Mouse (Mus musculus) hindbrain, embryonic 11.5 days (tissue): ENCODE measurements around the gene Ptges2. TPM values are rescaled to one million over a fixed set of nuclear protein-coding genes. Genes with fewer than 3 reads are reported as not detected.

ENCODE experiments used
- ATAC-seq: fragments of 200-750 bp; cut with Nextera tagmentation; 2 replicates; pipeline ENCODE4 v1.8.0; 2017; ENCODE audit warnings: mild to moderate bottlenecking, moderate TSS enrichment, moderate library complexity; ENCODE audit not compliant: low FRiP score
- DNase-seq: peaks from one replicate; pipeline ENCODE4 v3.0.0-alpha.2; 2015; ENCODE audit warnings: low spot score
- H3K27ac ChIP-seq: fragments of 300-500 bp; sonication (generic); 2 replicates; pipeline ENCODE4 v1.5.1; 2014; ENCODE audit warnings: mild to moderate bottlenecking, low read depth, low read length
- H3K27me3 ChIP-seq: fragments of 300-500 bp; sonication (generic); 2 replicates; pipeline ENCODE4 v1.6.1; 2014; ENCODE audit warnings: mild to moderate bottlenecking, low read length, moderate library complexity, mixed read lengths; ENCODE audit not compliant: control insufficient read depth, insufficient read depth
- H3K36me3 ChIP-seq: fragments of 300-500 bp; sonication (generic); 2 replicates; pipeline ENCODE4 v1.6.1; 2014; ENCODE audit warnings: mild to moderate bottlenecking, low read length, moderate library complexity, mixed read lengths; ENCODE audit not compliant: control insufficient read depth, insufficient read depth
- H3K4me1 ChIP-seq: fragments of 300-500 bp; sonication (generic); replicated peaks from 2 replicates; pipeline ENCODE4 v1.6.1; 2014; ENCODE audit warnings: low read length, mixed read lengths; ENCODE audit not compliant: control insufficient read depth, insufficient read depth
- H3K4me2 ChIP-seq: fragments of 300-500 bp; sonication (generic); replicated peaks from 2 replicates; pipeline ENCODE4 v1.6.1; 2014; ENCODE audit warnings: mild to moderate bottlenecking, low read depth, low read length
- H3K4me3 ChIP-seq: fragments of 300-500 bp; sonication (generic); 2 replicates; pipeline ENCODE4 v1.5.1; 2014; ENCODE audit warnings: low read depth, low read length
- H3K9ac ChIP-seq: fragments of 300-500 bp; sonication (generic); 2 replicates; pipeline ENCODE4 v1.6.1; 2014; ENCODE audit warnings: low read depth, low read length
- H3K9me3 ChIP-seq: fragments of 300-500 bp; sonication (generic); 2 replicates; pipeline ENCODE4 v1.6.1; 2016; ENCODE audit warnings: low read length; ENCODE audit not compliant: control insufficient read depth
- WGBS: fragments of 180-500 bp; shearing (Covaris S2); extraction: QIAGEN DNeasy Blood & Tissue Kit; methylation state at CpG from one replicate; pipeline ENCODE4 v1.1.7; 2014; 5-methylcytosine and 5-hydroxymethylcytosine counted together
- polyA plus RNA-seq: library from polyadenylated mRNA; unstranded; fragments of >200 nt; fragmentation: Nextera tagmentation; extraction: Ambion mirVana; gene quantifications from 2 replicates; pipeline ENCODE4 v1.2.1, GENCODE M21; 2014

Gene Ptges2
- polyA plus RNA-seq, 1 experiment from 2014 or later, result 30.8 TPM

- peaks cover 4% of the 10 kb centered on the region; the same call in 1 of the 2 replicates for H3K4me1 ChIP-seq
- H3K4me2 ChIP-seq, result peak within 1 kb of the TSS; percentile 82
- WGBS, result 83% methylated on average over 15 of the region's 15 CpGs
- H3K9ac ChIP-seq, result peak within 1 kb of the TSS; percentile 83
- 0 out of 2 replicates have a peak, but pooled peaks cover 2% of the 10 kb centered on the region for H3K36me3 ChIP-seq
- DNase-seq (no peak), ATAC-seq (no peak)
- peak within 1 kb of the TSS; percentile 75 for H3K4me3 ChIP-seq
- H3K9me3 ChIP-seq, result no peaks in the 10 kb centered on the region
- no peaks in the 10 kb centered on the region for H3K27me3 ChIP-seq
- H3K27ac ChIP-seq, result peak within 1 kb of the TSS; percentile 79
Observed at GRCm38 (mm10) chr2:32449761-32450754, 54.4 kb downstream of the Ptges2 start, which contains the start of gene Naif1. Gene Naif1 (plus strand): TSS chr2:32450457.

DNA sequence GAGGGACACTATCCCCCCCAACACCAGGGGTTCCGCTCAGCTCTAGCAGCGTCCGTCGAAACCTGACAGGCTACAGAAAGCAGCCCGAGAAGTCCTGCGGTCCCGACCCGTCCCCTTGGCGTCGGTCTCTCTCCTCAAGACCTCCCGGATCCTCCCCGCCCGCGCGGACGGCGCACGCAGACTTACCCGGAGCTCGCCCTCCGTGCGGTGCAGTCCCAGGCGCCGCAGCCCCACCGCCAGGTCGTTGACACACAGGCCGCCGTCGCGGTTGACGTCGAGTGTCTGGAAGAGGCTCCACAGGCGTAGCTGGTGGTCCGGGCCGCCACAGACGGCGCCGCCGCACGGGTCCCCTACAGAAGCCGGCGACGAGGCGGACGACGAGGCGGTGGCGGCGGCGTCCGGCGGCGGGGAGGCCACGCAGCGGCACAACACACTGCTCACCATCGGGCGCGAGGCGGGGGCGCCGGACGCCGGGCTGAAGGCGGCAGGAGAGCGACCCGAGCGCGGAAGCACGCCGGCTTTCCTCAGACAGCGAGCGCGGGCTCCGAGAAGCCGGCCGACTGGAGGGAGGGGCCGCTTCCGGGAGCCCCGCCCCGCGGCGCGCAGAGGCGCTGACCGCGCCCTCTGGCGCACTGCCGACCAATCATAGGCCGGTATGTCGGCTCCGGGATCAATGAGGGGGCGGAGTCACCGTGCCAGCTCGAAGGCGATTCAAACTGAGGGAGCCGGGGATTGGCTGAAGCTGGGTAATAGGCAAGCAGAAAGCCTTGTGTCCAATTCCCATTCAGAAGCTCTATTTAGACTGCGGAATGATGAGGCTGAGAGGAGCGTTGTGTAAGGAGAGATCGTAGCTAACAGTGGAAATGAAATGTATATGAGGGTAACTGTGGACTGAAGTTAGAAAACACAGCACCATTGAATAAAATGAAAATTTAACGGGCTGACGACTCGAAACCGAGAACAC is 55.5 kb downstream of the Ptges2 start, which contains the start of gene Slc25a25:
Slc25a25 (minus strand) TSS at position 565 of the 964 bp plus-strand sequence.
- peak; percentile 93 for ATAC-seq
- Histone ChIP-seq H3K36me3 (0 out of 2 replicates have a peak, but pooled peaks cover 3% of the 10 kb centered on the region), H3K27ac (peak within 1 kb of the TSS; percentile 79), H3K27me3 (no peaks in the 10 kb centered on the region), H3K4me3 (peak within 1 kb of the TSS; percentile 75), H3K9ac (peak within 1 kb of the TSS; percentile 83), H3K9me3 (no peaks in the 10 kb centered on the region), H3K4me1 (peaks cover 4% of the 10 kb centered on the region; the same call in 1 of the 2 replicates), H3K4me2 (peak within 1 kb of the TSS; percentile 82)
- peak; percentile 98 for DNase-seq
- whole genome bisulfite sequencing, result under 1% methylated on average over 100 of the region's 103 CpGs

DNA sequence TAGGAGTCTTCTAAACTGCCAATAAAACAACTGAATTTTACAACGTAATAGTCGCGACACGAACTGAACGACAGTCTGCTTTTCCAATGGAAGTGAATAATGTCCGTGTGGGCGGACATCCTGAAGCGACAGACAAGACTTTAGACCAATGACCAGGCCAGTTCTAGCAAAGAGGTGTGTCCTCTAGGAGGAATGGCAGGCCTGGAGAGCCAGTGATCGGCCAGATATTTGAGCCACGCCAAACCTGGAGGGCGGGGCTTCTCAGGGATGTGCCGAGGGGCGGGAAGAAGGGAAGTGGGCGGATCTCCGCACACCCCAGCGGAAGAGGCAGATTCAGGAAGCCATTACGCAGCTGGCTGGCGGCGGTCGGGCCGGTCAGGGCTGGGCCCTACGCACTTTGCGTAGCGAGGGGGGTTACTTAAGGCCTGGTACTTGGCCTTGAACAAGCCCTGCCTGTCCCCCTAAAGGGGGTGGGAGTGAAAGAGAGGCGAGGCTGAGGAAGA is 56.2 kb downstream of the Ptges2 start:
- H3K27ac ChIP-seq, result peak overlapping the region; percentile 79

DNA sequence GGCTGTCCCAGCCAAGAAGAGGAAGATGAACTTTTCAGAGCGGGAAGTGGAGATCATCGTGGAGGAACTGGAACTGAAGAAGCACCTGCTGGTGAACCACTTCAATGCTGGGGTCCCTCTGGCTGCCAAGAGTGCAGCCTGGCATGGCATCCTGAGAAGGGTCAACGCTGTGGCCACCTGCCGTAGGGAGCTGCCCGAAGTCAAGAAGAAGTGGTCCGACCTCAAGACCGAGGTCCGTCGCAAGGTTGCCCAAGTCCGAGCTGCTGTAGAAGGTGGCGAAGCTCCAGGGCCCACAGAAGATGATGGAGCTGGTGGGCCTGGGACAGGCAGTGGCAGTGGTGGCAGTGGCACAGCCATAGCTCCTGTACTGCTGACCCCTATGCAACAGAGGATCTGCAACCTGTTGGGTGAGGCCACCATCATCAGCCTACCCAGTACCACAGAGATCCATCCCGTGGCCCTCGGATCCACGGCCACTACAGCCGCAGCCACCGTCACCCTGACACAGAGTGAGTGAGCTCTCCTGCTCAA is 56.8 kb downstream of the Ptges2 start:
- Histone ChIP-seq H3K9me3 (no peaks in the 10 kb centered on the region), H3K36me3 (0 out of 2 replicates have a peak, but pooled peaks cover 3% of the 10 kb centered on the region), H3K4me2 (peak overlapping the region; percentile 25), H3K9ac (peak overlapping the region; percentile 21; the same call in 1 of the 2 replicates), H3K27me3 (no peaks in the 10 kb centered on the region), H3K4me3 (peak overlapping the region; percentile 9; the same call in 1 of the 2 replicates), H3K4me1 (peaks cover 4% of the 10 kb centered on the region; the same call in 1 of the 2 replicates), H3K27ac (no peak overlapping the region)
- 93% methylated on average over 16 of the region's 16 CpGs for WGBS
- ATAC-seq, result peak; percentile 6; the same call in 1 of the 2 replicates
- DNase-seq, result no peak

More for the DNA sequence above, 56.2 kb downstream of the Ptges2 start:
- H3K4me3 ChIP-seq, result peak overlapping the region; percentile 75
- DNase-seq (peak; percentile 98), ATAC-seq (peak; percentile 97)
- H3K36me3 ChIP-seq, result 0 out of 2 replicates have a peak, but pooled peaks cover 3% of the 10 kb centered on the region
- H3K27me3 ChIP-seq, result no peaks in the 10 kb centered on the region
- H3K4me1 ChIP-seq, result peaks cover 4% of the 10 kb centered on the region; the same call in 1 of the 2 replicates
- WGBS, result under 1% methylated on average over 25 of the region's 25 CpGs
- H3K9ac ChIP-seq, result peak overlapping the region; percentile 63
- peak overlapping the region; percentile 82 for H3K4me2 ChIP-seq
- H3K9me3 ChIP-seq, result no peaks in the 10 kb centered on the region

DNA sequence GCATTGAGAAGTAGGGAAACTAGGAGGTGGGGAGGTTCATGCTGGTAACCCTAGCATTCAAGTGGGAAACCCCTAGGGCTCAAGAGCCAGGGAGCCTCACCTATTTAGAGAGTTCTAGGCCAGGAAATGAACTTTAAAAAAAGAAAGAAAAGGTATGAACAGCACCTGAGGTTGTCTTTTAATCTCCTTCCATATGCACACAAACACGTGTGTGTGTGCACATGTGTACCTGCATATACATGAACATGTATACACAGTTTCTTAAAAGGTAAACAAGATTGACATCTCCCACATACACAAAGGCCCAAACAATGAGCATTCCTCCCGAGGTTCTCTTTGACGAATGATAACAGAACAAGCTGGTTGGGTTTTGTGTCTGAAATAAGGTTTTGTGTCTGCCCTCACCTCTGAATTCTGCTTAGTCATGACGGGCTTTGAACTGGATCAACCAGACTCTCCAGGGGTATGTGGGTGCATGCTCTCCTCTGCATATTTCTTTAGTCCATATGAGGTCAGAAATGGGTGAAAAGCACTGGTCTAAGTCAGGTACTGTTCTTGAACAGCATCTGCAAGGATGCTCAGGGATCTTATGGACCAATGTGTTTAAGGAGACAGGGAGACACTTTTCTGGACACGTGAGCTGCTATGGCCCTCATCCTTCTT is 58.1 kb downstream of the Ptges2 start:
- H3K36me3 ChIP-seq, result 0 out of 2 replicates have a peak, but pooled peaks cover 3% of the 10 kb centered on the region
- no peak overlapping the region for H3K9ac ChIP-seq
- H3K9me3 ChIP-seq, result no peaks in the 10 kb centered on the region
- H3K27me3 ChIP-seq, result no peaks in the 10 kb centered on the region
- 85% methylated on average over 5 of the region's 5 CpGs for WGBS
- H3K27ac ChIP-seq, result no peak overlapping the region
- ATAC-seq, result no peak
- DNase-seq, result no peak
- H3K4me3 ChIP-seq, result no peak overlapping the region
- no peak overlapping the region for H3K4me2 ChIP-seq
- H3K4me1 ChIP-seq, result peaks cover 4% of the 10 kb centered on the region; the same call in 1 of the 2 replicates

GRCm38 (mm10) chr2:32454633-32455032 is 58.9 kb downstream of the Ptges2 start:
- ATAC-seq (no peak), DNase-seq (no peak)
- Histone ChIP-seq H3K27me3 (no peaks in the 10 kb centered on the region), H3K4me1 (peaks cover 4% of the 10 kb centered on the region; the same call in 1 of the 2 replicates), H3K4me3 (no peak overlapping the region), H3K36me3 (0 out of 2 replicates have a peak, but pooled peaks cover 3% of the 10 kb centered on the region), H3K27ac (no peak overlapping the region), H3K9me3 (no peaks in the 10 kb centered on the region), H3K9ac (no peak overlapping the region), H3K4me2 (no peak overlapping the region)
- 87% methylated on average over 10 of the region's 10 CpGs for WGBS

DNA sequence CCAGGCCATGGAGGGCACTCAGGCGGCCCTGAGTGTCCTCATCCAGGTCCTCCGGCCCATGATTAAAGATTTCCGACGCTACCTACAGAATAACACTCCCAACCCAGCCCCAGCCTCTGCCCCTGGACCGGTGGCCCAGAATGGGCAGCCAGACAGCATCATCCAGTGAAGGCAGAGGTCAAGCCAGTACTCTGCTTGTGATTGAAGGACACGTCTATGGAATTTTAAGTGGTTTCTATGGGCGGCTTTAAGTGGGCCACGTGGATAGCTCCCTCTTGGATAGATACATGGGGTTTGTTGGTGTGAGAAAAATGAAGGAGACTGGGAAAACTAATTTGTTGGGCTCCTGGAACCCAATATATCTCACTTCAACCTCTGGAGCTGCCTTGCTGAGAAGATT is 59.4 kb downstream of the Ptges2 start:
- no peaks in the 10 kb centered on the region for H3K27me3 ChIP-seq
- H3K9me3 ChIP-seq, result no peaks in the 10 kb centered on the region
- ATAC-seq, result no peak
- H3K4me2 ChIP-seq, result no peak overlapping the region
- H3K4me3 ChIP-seq, result no peak overlapping the region
- DNase-seq, result no peak
- no peak overlapping the region for H3K27ac ChIP-seq
- H3K9ac ChIP-seq, result no peak overlapping the region
- H3K4me1 ChIP-seq, result peaks cover 4% of the 10 kb centered on the region; the same call in 1 of the 2 replicates
- 0 out of 2 replicates have a peak, but pooled peaks cover 3% of the 10 kb centered on the region for H3K36me3 ChIP-seq
- WGBS, result 94% methylated on average over 8 of the region's 8 CpGs
